Mouse (Mus musculus) liver, embryonic 15.5 days (tissue): ENCODE results near the gene Cacna1d. TPM values are rescaled to one million over a fixed set of nuclear protein-coding genes. Genes with fewer than 3 reads are reported as not detected.

Source experiments
- ATAC-seq: fragments of 200-750 bp; cut with Nextera tagmentation; 2 replicates; pipeline ENCODE4 v1.8.0; 2017; ENCODE audit warnings: moderate number of reproducible peaks, mild to moderate bottlenecking, moderate library complexity; ENCODE audit not compliant: insufficient read depth
- H3K27ac ChIP-seq: fragments of 300-500 bp; sonication (generic); replicated peaks from 2 replicates; pipeline ENCODE4 v1.5.1; 2015; ENCODE audit warnings: mild to moderate bottlenecking, inconsistent platforms
- H3K27me3 ChIP-seq: fragments of 300-500 bp; sonication (generic); 2 replicates; pipeline ENCODE4 v1.6.1; 2015; ENCODE audit warnings: mild to moderate bottlenecking, inconsistent platforms
- H3K36me3 ChIP-seq: fragments of 300-500 bp; sonication (generic); replicated peaks from 2 replicates; pipeline ENCODE4 v1.6.1; 2015; ENCODE audit warnings: moderate library complexity, mild to moderate bottlenecking, inconsistent platforms
- H3K4me1 ChIP-seq: fragments of 300-500 bp; sonication (generic); replicated peaks from 2 replicates; pipeline ENCODE4 v1.6.1; 2015; ENCODE audit warnings: inconsistent platforms
- H3K4me2 ChIP-seq: fragments of 300-500 bp; sonication (generic); 2 replicates; pipeline ENCODE4 v1.6.1; 2015; ENCODE audit warnings: moderate library complexity, mild to moderate bottlenecking, inconsistent platforms
- H3K4me3 ChIP-seq: fragments of 300-500 bp; sonication (generic); replicated peaks from 2 replicates; pipeline ENCODE4 v1.5.1; 2015; ENCODE audit warnings: mild to moderate bottlenecking, inconsistent platforms
- H3K9ac ChIP-seq: fragments of 300-500 bp; sonication (generic); 2 replicates; pipeline ENCODE4 v1.6.1; 2015; ENCODE audit warnings: moderate library complexity, mild to moderate bottlenecking, inconsistent platforms
- H3K9me3 ChIP-seq: fragments of 300-500 bp; sonication (generic); replicated peaks from 2 replicates; pipeline ENCODE4 v1.6.1; 2016; ENCODE audit warnings: inconsistent platforms
- WGBS: fragments of 180-500 bp; shearing (Covaris S2); methylation state at CpG from one replicate; pipeline ENCODE4 v1.1.7; 2015; ENCODE audit warnings: mixed read lengths; ENCODE audit not compliant: insufficient replicate concordance; 5-methylcytosine and 5-hydroxymethylcytosine counted together
- polyA plus RNA-seq: library from polyadenylated mRNA; unstranded; fragments of >200 nt; fragmentation: Nextera tagmentation; extraction: Ambion mirVana; gene quantifications from 2 replicates; pipeline ENCODE4 v1.2.1, GENCODE M21; 2015

Gene Cacna1d
- polyA plus RNA-seq, 1 experiment from 2014 or later: 0.17 TPM

DNA sequence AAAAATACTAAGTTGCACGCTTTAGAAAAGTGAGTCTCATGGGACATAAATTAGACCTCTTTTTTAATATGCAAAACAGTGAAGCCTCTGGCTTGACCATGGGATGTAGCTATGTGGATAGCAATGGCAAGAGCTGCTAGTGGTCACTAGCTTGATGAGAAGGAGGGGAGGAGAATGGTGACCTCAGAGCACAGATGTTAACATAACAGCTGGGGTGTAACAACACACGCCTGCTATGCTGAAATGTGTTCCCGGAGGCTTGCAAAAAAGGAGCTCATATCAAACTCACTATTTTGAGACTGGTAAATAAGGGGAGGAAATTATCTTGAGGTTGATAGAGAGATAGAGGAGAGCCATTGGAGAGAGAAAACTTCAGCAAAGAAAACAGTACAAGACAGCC, 32.4 kb downstream of the Cacna1d start:
- 68% methylated on average over 3 of the region's 3 CpGs for WGBS
- no peak for ATAC-seq

DNA sequence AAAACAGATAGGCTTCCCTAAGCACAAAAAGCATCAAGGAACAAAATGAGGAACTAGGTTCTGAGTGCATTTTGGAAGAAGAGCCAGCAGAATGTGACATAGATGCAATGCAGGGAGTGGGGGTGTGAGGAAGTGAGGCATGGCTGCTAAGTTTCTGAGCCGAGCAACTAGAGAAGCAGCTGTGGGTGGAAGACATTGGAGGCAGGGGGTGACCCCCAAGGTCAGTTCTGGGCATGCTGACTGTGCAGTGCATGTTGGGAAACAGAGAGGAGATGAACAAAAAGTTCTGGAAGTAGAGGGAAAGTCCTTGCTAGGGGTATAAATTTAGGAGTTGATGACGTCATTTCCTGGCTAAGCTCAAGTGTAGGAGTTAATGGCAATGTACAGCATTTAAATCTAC, 33.4 kb downstream of the Cacna1d start:
- no peak overlapping the region for H3K27ac ChIP-seq
- no peaks in the 10 kb centered on the region for H3K4me1 ChIP-seq
- WGBS: 9% methylated on average over 2 of the region's 2 CpGs
- no peaks in the 10 kb centered on the region for H3K9me3 ChIP-seq
- ATAC-seq: no peak
- H3K4me2 ChIP-seq: no peak overlapping the region
- H3K36me3 ChIP-seq: no peaks in the 10 kb centered on the region
- H3K27me3 ChIP-seq: peaks cover 3% of the 10 kb centered on the region; the same call in 1 of the 2 replicates
- no peak overlapping the region for H3K4me3 ChIP-seq
- H3K9ac ChIP-seq: no peak overlapping the region

More for the DNA sequence above, 32.4 kb downstream of the Cacna1d start:
- H3K9me3 ChIP-seq: no peaks in the 10 kb centered on the region
- H3K27ac ChIP-seq: no peak overlapping the region
- H3K36me3 ChIP-seq: no peaks in the 10 kb centered on the region
- no peak overlapping the region for H3K4me2 ChIP-seq
- no peak overlapping the region for H3K4me3 ChIP-seq
- peaks cover 3% of the 10 kb centered on the region; the same call in 1 of the 2 replicates for H3K27me3 ChIP-seq
- no peak overlapping the region for H3K9ac ChIP-seq
- H3K4me1 ChIP-seq: no peaks in the 10 kb centered on the region

DNA sequence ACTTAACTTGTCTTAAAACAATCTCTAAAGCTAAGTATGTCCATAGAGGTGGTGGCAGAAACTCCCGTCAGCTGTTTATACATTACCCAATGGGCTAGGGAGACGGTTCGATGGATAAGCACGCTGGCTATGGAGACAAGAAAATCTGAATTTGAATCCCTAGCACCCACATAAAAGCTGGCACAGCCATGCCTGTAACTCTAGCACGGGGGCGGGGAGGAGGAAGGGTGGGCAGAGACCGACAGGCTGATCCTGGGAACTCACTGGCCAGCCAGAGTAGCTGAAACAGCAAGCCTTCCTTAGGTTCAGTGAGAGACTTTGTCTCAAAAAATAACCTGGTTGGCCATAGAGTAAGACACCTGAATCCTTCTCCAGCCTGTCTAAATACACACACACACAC, 33.8 kb downstream of the Cacna1d start:
- ATAC-seq: no peak
- WGBS: 51% methylated on average over 7 of the region's 7 CpGs

DNA sequence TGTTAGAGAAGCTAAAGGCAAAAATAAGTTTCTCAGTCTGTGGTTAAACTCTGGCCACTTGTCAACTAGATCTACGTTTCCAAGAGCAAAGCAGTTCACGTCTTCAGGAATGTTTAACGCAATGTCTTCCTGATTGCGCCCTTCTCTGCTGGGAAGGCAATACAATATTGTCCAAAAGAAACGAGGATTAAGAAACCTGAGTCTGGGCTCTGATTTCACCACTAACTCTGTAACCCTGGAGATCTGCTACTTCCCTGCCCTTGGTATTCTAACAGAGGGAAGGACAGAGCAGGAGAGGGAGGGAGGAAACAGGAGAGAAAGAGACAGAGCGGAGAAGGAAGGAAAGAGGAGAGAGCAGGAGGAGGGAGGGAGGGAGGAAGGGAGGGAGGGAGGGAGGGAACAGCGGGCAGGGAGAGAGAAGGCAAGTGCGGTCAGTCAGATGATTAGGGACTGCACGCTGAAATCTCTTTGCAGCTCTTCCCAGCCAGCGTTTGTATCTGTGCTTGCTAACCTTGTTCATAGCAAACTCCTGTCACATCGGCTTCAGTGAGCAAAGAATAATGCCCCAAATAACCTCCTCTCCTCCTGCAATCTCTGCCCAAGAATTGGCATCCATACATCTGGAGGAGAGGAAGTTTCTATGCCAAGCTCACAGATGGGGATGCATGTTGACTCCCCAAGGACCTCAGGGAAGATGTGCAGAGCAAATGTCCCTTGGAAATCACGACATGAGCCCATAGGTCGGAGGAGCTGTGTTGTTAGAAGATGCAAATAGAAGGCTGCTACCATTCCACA, 35.3 kb downstream of the Cacna1d start:
- WGBS: 30% methylated on average over 13 of the region's 13 CpGs
- no peak for ATAC-seq
- no peak overlapping the region for H3K4me3 ChIP-seq

More for the DNA sequence above, 33.8 kb downstream of the Cacna1d start:
- no peak overlapping the region for H3K4me3 ChIP-seq
- H3K4me1 ChIP-seq: no peaks in the 10 kb centered on the region
- H3K36me3 ChIP-seq: no peaks in the 10 kb centered on the region
- H3K9ac ChIP-seq: no peak overlapping the region
- no peak overlapping the region for H3K4me2 ChIP-seq
- no peak overlapping the region for H3K27ac ChIP-seq
- H3K27me3 ChIP-seq: peaks cover 3% of the 10 kb centered on the region; the same call in 1 of the 2 replicates
- no peaks in the 10 kb centered on the region for H3K9me3 ChIP-seq

DNA sequence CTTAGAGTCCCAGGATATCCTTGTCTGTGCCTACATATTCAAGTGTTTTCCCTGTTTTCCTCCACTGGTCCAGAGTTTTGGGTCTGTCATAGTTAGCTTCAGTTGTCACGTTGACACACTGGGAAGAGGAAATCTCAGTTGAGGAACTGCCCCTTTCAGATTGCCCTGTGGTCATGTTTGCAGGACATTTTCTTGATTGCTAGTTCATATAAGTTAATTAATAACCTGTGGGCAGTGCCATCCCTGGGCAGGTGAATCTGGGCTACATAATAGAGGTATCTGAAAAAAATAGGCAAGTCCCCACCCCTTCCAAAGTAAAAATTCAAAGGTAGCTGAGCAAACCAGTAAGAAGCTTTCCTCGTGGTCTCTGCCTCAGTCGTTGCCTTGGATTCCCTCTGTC, 51.3 kb downstream of the Cacna1d start:
- Histone ChIP-seq H3K9me3 (no peaks in the 10 kb centered on the region), H3K4me1 (no peaks in the 10 kb centered on the region), H3K27me3 (no peaks in the 10 kb centered on the region), H3K27ac (no peak overlapping the region), H3K36me3 (no peaks in the 10 kb centered on the region), H3K4me3 (no peak overlapping the region), H3K4me2 (no peak overlapping the region), H3K9ac (no peak overlapping the region)
- no peak for ATAC-seq
- WGBS: 42% methylated on average over 3 of the region's 3 CpGs

More for the DNA sequence above, 35.3 kb downstream of the Cacna1d start:
- Histone ChIP-seq H3K9ac (no peak overlapping the region), H3K9me3 (no peaks in the 10 kb centered on the region), H3K36me3 (no peaks in the 10 kb centered on the region), H3K27ac (no peak overlapping the region), H3K4me2 (no peak overlapping the region), H3K4me1 (no peaks in the 10 kb centered on the region), H3K27me3 (peaks cover 3% of the 10 kb centered on the region; the same call in 1 of the 2 replicates)

DNA sequence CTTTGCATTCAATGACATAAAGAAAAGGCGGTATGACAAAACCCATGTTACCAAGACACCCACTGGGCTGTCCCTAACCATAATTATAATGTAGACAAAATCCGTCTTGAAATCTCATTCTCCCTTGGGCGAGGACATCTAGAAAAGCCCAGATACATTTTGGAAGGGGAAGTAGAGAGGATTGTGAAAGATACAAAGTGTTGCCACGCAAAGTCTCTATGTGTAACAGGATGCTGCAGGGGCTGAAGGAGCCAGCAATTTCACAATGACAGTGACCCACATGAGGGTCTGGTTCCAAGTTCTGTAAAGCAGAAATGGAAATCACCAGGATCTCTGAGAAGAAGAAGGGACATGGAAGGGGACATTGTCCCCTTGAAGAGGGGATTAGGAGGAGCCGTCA, 55.9 kb downstream of the Cacna1d start:
- WGBS: 55% methylated on average over 5 of the region's 5 CpGs
- H3K36me3 ChIP-seq: no peaks in the 10 kb centered on the region
- H3K4me3 ChIP-seq: no peak overlapping the region
- peaks cover under 1% of the 10 kb centered on the region for H3K4me1 ChIP-seq
- no peaks in the 10 kb centered on the region for H3K9me3 ChIP-seq
- H3K9ac ChIP-seq: no peak overlapping the region
- no peaks in the 10 kb centered on the region for H3K27me3 ChIP-seq
- no peak for ATAC-seq
- no peak overlapping the region for H3K27ac ChIP-seq
- H3K4me2 ChIP-seq: no peak overlapping the region

DNA sequence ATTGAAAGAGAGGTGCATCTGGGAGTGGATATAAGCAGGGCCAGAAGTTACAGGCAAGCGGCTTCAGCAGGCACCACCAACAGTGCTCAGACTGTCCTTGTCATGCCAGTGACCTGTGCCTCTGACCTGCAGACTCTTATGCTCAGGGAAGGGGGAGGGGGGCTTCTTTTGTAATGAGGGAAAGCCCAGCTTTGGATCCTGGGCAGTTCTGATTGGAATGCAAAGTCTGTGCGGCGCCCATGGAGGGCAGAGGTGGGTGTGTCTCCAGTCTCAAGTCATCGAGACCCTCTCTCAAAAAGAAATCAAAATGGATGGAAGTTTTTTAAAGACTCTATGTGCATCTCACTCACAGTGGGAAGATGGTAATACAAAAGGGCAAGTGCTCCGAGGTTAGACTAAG, 60.8 kb downstream of the Cacna1d start:
- no peak for ATAC-seq
- Histone ChIP-seq H3K9ac (no peak overlapping the region), H3K27me3 (no peaks in the 10 kb centered on the region), H3K9me3 (no peaks in the 10 kb centered on the region), H3K4me1 (peaks cover 5% of the 10 kb centered on the region), H3K4me2 (no peak overlapping the region), H3K27ac (no peak overlapping the region), H3K36me3 (no peaks in the 10 kb centered on the region), H3K4me3 (no peak overlapping the region)
- WGBS: 65% methylated on average over 5 of the region's 5 CpGs

DNA sequence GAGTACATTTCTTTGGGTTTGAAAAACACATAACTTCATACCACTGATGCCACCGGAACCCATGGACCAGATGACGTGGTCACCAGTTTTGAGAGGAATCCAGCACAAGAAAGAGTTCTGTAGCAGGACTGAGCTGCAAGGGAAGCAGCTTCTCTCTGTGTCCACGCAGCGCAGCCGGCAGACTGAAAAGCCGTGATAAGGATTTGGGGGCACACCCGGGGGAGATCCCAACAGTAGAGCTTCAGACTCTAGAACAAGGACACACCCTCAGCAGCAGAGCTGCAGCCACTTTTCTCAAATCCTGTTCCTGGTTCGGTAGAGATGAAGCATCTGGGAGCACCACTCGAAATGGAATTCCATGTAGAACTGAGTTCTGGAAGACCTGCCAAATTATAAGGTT, 61.2 kb downstream of the Cacna1d start:
- H3K4me2 ChIP-seq: no peak overlapping the region
- no peaks in the 10 kb centered on the region for H3K36me3 ChIP-seq
- peaks cover 5% of the 10 kb centered on the region for H3K4me1 ChIP-seq
- H3K27ac ChIP-seq: no peak overlapping the region
- H3K9ac ChIP-seq: no peak overlapping the region
- no peaks in the 10 kb centered on the region for H3K27me3 ChIP-seq
- no peak overlapping the region for H3K4me3 ChIP-seq
- WGBS: 41% methylated on average over 9 of the region's 9 CpGs
- H3K9me3 ChIP-seq: no peaks in the 10 kb centered on the region
- no peak for ATAC-seq

DNA sequence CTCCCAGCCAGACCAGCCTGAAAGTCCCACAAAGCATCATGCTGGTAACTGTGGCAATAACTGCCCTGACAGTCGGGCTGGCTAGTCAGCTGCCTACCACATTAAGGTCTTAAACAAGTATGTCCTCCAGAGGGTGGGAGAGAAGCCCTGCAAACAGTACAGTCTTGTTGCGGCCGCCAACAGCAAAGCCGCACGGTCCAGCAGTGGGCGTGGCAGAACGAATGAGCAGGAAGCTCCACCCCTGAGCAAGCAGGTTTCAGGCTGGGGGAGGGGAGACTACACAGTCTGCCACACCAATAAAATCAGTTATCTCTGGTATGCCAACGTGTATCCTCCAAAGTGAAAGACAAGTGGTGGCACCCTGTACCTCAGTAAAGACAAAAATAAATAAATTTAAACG, 61.6 kb downstream of the Cacna1d start:
- 50% methylated on average over 9 of the region's 9 CpGs for WGBS
- no peak overlapping the region for H3K27ac ChIP-seq
- H3K4me1 ChIP-seq: peaks cover 5% of the 10 kb centered on the region
- H3K4me2 ChIP-seq: peak overlapping the region; percentile 20; the same call in 1 of the 2 replicates
- no peak for ATAC-seq
- no peak overlapping the region for H3K4me3 ChIP-seq
- no peaks in the 10 kb centered on the region for H3K9me3 ChIP-seq
- H3K9ac ChIP-seq: no peak overlapping the region
- H3K27me3 ChIP-seq: no peaks in the 10 kb centered on the region
- H3K36me3 ChIP-seq: no peaks in the 10 kb centered on the region

DNA sequence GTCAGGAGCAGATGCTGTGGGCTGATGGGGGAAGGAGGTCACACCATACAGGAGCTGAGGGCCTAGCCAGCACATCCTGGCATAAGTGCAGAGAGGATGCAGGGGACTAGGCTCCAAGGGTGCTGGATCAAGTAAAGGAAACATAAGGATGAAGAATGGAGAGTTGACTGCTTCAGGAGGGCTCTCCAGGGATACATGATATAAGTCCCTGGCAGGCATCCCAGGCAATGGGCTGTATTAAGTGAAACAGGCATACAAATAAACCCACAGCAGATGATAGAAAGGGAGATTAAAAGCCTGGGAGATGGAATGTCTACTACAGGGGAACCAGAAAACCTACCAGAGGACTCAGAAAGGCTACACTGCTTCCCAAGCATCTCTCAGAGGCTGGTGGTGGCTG, 62.5 kb downstream of the Cacna1d start:
- H3K4me1 ChIP-seq: peaks cover 5% of the 10 kb centered on the region
- H3K4me2 ChIP-seq: no peak overlapping the region
- no peak overlapping the region for H3K9ac ChIP-seq
- no peaks in the 10 kb centered on the region for H3K9me3 ChIP-seq
- H3K27me3 ChIP-seq: no peaks in the 10 kb centered on the region
- H3K27ac ChIP-seq: no peak overlapping the region
- no peak for ATAC-seq
- H3K36me3 ChIP-seq: no peaks in the 10 kb centered on the region
- H3K4me3 ChIP-seq: no peak overlapping the region

DNA sequence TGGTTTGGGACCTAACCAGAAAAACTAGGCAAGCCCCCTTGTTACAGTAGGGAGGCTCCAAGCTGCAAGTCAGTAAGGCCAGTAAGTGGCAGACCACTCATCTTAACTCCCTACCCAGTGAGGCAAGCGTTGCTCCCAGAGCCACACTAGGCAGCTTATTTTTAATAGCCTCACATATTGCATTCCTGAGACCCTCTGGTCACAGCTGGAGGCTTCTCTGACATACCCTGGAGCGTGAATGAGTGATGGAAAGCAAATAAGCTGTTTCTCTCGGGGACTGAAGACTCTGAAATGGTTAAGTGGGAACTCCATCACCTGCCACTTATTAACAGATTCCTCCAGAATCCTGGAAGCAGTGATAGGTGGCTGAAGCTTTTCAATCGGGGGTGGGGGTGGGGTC, 65.4 kb downstream of the Cacna1d start:
- H3K9me3 ChIP-seq: no peaks in the 10 kb centered on the region
- 43% methylated on average over 4 of the region's 4 CpGs for WGBS
- no peak overlapping the region for H3K4me3 ChIP-seq
- H3K27ac ChIP-seq: no peak overlapping the region
- H3K36me3 ChIP-seq: no peaks in the 10 kb centered on the region
- peaks cover 5% of the 10 kb centered on the region for H3K4me1 ChIP-seq
- no peak overlapping the region for H3K9ac ChIP-seq
- no peak overlapping the region for H3K4me2 ChIP-seq
- ATAC-seq: no peak
- H3K27me3 ChIP-seq: no peaks in the 10 kb centered on the region

DNA sequence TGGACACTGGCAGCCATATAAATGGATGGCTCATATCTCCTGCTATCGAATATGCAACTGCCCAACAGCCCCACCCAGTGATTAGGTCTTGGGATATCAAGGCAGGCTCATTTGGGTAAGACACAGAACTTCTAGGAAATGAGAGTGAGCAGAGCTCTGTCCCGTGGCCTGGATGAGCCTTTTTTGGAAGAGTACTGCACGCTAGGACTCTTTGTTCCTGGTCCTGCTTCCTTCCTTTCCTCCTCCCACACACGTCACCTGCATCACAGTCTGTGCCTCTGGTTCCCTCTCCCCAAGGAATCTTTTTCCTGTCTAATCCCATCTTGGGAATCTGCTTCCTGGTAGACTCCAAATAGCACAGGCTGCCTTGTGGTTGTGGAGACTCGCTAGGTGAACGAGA, 66.1 kb downstream of the Cacna1d start:
- Histone ChIP-seq H3K36me3 (no peaks in the 10 kb centered on the region), H3K4me1 (peaks cover 4% of the 10 kb centered on the region), H3K9me3 (no peaks in the 10 kb centered on the region), H3K4me3 (no peak overlapping the region), H3K4me2 (no peak overlapping the region), H3K9ac (no peak overlapping the region), H3K27ac (no peak overlapping the region), H3K27me3 (no peaks in the 10 kb centered on the region)
- WGBS: 48% methylated on average over 6 of the region's 6 CpGs
- ATAC-seq: no peak
